In the genomic region with DNA sequence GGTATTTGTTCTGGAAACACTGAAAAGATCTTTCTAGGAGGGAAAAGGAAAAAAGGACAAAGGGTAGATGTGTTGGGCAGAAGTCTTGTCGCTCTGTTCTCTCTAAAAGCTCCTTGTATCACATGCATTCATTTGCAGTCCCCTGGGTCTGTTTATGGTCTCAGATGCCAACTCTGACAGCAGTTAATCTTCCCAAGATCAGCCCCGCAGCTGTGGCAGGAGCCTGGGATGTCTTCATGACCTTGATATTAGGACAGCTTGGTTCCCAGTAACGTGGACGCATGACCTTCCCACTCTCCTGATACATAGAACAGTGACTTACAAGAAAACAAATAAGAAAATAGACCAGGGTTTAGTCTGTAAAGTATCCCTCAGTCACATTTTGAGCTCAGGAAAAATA, we compare ENCODE assay signal across 27 mouse cellular contexts. TPM values are rescaled to one million over a fixed set of nuclear protein-coding genes. Genes with fewer than 3 reads are reported as not detected.
DNase-seq lines count a peak whose midpoint lies in the region; ATAC-seq and TF ChIP-seq lines count a peak whose summit lies in the region.
"Had no signal": no experiment of that assay in that cellular context is flagged by ENCODE, and none has a peak within 500 bp of the region (broad histone marks: within the 10 kb centered on the region; RNA-seq: fewer than 3 reads in every experiment).

No protein-coding gene starts in this region.

- no peak overlapping the region for H3K4me3 ChIP-seq in gastrocnemius, adult 2 months
- H3K4me3 ChIP-seq in hindbrain, postnatal 0 days (ENCODE audit: low read length) = no peak overlapping the region
- H3K4me3 ChIP-seq in hindbrain, embryonic 14.5 days (replicated peaks; ENCODE audit: low read length) = no peak overlapping the region
- H3K4me3 ChIP-seq in myocyte = no peak overlapping the region
- no peak overlapping the region for H3K4me3 ChIP-seq in hindbrain, embryonic 11.5 days (ENCODE audit: low read depth, low read length)
- H3K4me3 ChIP-seq: intestine, embryonic 15.5 days; midbrain, embryonic 15.5 days; neural tube, embryonic 12.5 days had no signal

- TF ChIP-seq POLR2A in myocyte (IDR thresholded peaks at IDR 0.05; ENCODE audit: insufficient read length, low read depth) = no peak

- H3K4me1 ChIP-seq in hindbrain, postnatal 0 days (ENCODE audit: insufficient read depth, low read length) = no peaks in the 10 kb centered on the region
- H3K4me1 ChIP-seq in hindbrain, embryonic 14.5 days (replicated peaks; ENCODE audit: control insufficient read depth, insufficient read depth, low read length) = no peaks in the 10 kb centered on the region
- H3K4me1 ChIP-seq in hindbrain, embryonic 11.5 days (replicated peaks; ENCODE audit: control insufficient read depth, insufficient read depth, low read length) = no peaks in the 10 kb centered on the region
- H3K4me1 ChIP-seq: intestine, embryonic 15.5 days; midbrain, embryonic 15.5 days; neural tube, embryonic 12.5 days had no signal

- intact Hi-C loops in gastrocnemius, adult 2 months (cut with DNase I) = no loop called here

- H3K27ac ChIP-seq in gastrocnemius, adult 2 months = peak overlapping the region; percentile 82
- H3K27ac ChIP-seq in hindbrain, postnatal 0 days = no peak overlapping the region
- no peak overlapping the region for H3K27ac ChIP-seq in hindbrain, embryonic 14.5 days
- H3K27ac ChIP-seq in hindbrain, embryonic 11.5 days (ENCODE audit: low read depth, low read length) = no peak overlapping the region
- H3K27ac ChIP-seq: intestine, embryonic 15.5 days; kidney, postnatal 0 days; liver, embryonic 14.5 days; macrophage; midbrain, embryonic 15.5 days; neural tube, embryonic 12.5 days had no signal

- H3ac ChIP-seq in myocyte (ENCODE audit: control insufficient read depth, insufficient read length) = no peak overlapping the region

- peak; percentile 47 for DNase-seq in gastrocnemius, adult 2 months
- DNase-seq in gastrocnemius, postnatal 4 days (ENCODE audit: low spot score in 2 of 2) = no peak
- DNase-seq in hindbrain, postnatal 0 days (ENCODE audit: low spot score) = peak; percentile 18
- no peak for DNase-seq in hindbrain, embryonic 14.5 days (ENCODE audit: low spot score)
- DNase-seq in adipocyte (ENCODE audit: low spot score) = peak; percentile 47
- no peak for DNase-seq in hindbrain, embryonic 11.5 days (ENCODE audit: low spot score)
- DNase-seq: adrenal gland, postnatal 14 days; cerebellum, adult 11-12 months; cerebellum, adult 9-11 months; gastrocnemius, postnatal 36 days; kidney, adult 8-10 months; layer of hippocampus, postnatal 36 days; liver; lung, adult 2 months; lung, postnatal 10 days had no signal

- ATAC-seq in hindbrain, postnatal 0 days = no peak
- no peak for ATAC-seq in hindbrain, embryonic 14.5 days (ENCODE audit: low FRiP score)
- no peak for ATAC-seq in CD4-positive, CD25-positive, alpha-beta regulatory T cell, adult 4 months
- no peak for ATAC-seq in hindbrain, embryonic 11.5 days (ENCODE audit: low FRiP score)
- ATAC-seq: activated CD4-positive, CD25-positive, alpha-beta regulatory T cell, adult 4 months; forebrain, embryonic 16.5 days; hindbrain, embryonic 16.5 days; intestine, embryonic 15.5 days; midbrain, embryonic 15.5 days had no signal

- 45% methylated on average over 4 of the region's 4 CpGs for WGBS in hindbrain, postnatal 0 days
- WGBS in hindbrain, embryonic 14.5 days = 51% methylated on average over 4 of the region's 4 CpGs
- WGBS in hindbrain, embryonic 11.5 days = 62% methylated on average over 4 of the region's 4 CpGs

- no peaks in the 10 kb centered on the region for H3K9me3 ChIP-seq in hindbrain, postnatal 0 days (ENCODE audit: low read length)
- no peaks in the 10 kb centered on the region for H3K9me3 ChIP-seq in hindbrain, embryonic 14.5 days (ENCODE audit: control insufficient read depth, low read length)
- H3K9me3 ChIP-seq in hindbrain, embryonic 11.5 days (ENCODE audit: control insufficient read depth, low read length) = no peaks in the 10 kb centered on the region
- H3K9me3 ChIP-seq: intestine, embryonic 15.5 days; midbrain, embryonic 15.5 days; neural tube, embryonic 12.5 days had no signal

- TF ChIP-seq CTCF in gastrocnemius, adult 2 months (IDR thresholded peaks at IDR 0.05) = no peak
- no peak for TF ChIP-seq CTCF in hindbrain, postnatal 0 days (IDR thresholded peaks at IDR 0.05; ENCODE audit: low read depth)

- no peaks in the 10 kb centered on the region for H3K27me3 ChIP-seq in hindbrain, postnatal 0 days (ENCODE audit: insufficient read depth, low read length)
- no peaks in the 10 kb centered on the region for H3K27me3 ChIP-seq in hindbrain, embryonic 14.5 days (ENCODE audit: control insufficient read depth, insufficient read depth, low read length)
- no peaks in the 10 kb centered on the region for H3K27me3 ChIP-seq in myocyte (ENCODE audit: control insufficient read depth, insufficient read depth, insufficient read length)
- no peaks in the 10 kb centered on the region for H3K27me3 ChIP-seq in hindbrain, embryonic 11.5 days (ENCODE audit: control insufficient read depth, insufficient read depth, low read length)
- H3K27me3 ChIP-seq: intestine, embryonic 15.5 days; midbrain, embryonic 15.5 days; neural tube, embryonic 12.5 days had no signal

- H3K9ac ChIP-seq in hindbrain, postnatal 0 days (replicated peaks; ENCODE audit: low read length) = no peak overlapping the region
- no peak overlapping the region for H3K9ac ChIP-seq in hindbrain, embryonic 14.5 days
- H3K9ac ChIP-seq in hindbrain, embryonic 11.5 days (ENCODE audit: low read depth, low read length) = no peak overlapping the region
- H3K9ac ChIP-seq: intestine, embryonic 15.5 days; liver, embryonic 14.5 days; midbrain, embryonic 15.5 days; neural tube, embryonic 12.5 days had no signal

- H3K4me2 ChIP-seq in hindbrain, postnatal 0 days (ENCODE audit: low read depth, low read length) = no peak overlapping the region
- no peak overlapping the region for H3K4me2 ChIP-seq in hindbrain, embryonic 14.5 days (replicated peaks)
- no peak overlapping the region for H3K4me2 ChIP-seq in myocyte (ENCODE audit: low read depth)
- H3K4me2 ChIP-seq in hindbrain, embryonic 11.5 days (replicated peaks; ENCODE audit: low read depth, low read length) = no peak overlapping the region
- H3K4me2 ChIP-seq: heart, embryonic 11.5 days; intestine, embryonic 15.5 days; midbrain, embryonic 15.5 days; neural tube, embryonic 12.5 days had no signal

- H3K36me3 ChIP-seq in hindbrain, postnatal 0 days (ENCODE audit: insufficient read depth, low read length) = no peaks in the 10 kb centered on the region
- no peaks in the 10 kb centered on the region for H3K36me3 ChIP-seq in hindbrain, embryonic 14.5 days (replicated peaks; ENCODE audit: control insufficient read depth, insufficient read depth)
- H3K36me3 ChIP-seq in myocyte (ENCODE audit: control insufficient read depth, insufficient read depth) = no peaks in the 10 kb centered on the region
- H3K36me3 ChIP-seq in hindbrain, embryonic 11.5 days (ENCODE audit: control insufficient read depth, insufficient read depth, low read length) = no peaks in the 10 kb centered on the region
- H3K36me3 ChIP-seq: intestine, embryonic 15.5 days; midbrain, embryonic 15.5 days; neural tube, embryonic 12.5 days had no signal

- H3K79me2 ChIP-seq in myocyte (ENCODE audit: control insufficient read depth, insufficient read depth) = no peaks in the 10 kb centered on the region

TF ChIP-seq in myocyte, 11 proteins besides CTCF, POLR2A, EP300 and RAD21:
- TF ChIP-seq MYOG (IDR thresholded peaks at IDR 0.05; ENCODE audit: control insufficient read depth in 1 of 3, insufficient read depth in 1 of 3, insufficient read length in 2 of 3, low read depth in 2 of 3) (peak in 2 of 3 experiments; percentile 35 to 40), MYOD1 (IDR thresholded peaks at IDR 0.05; ENCODE audit: control insufficient read depth in 1 of 3, insufficient read length in 2 of 3, low read depth in 2 of 3) (peak in 1 of 3 experiments; percentile 46), REST (IDR thresholded peaks at IDR 0.05; ENCODE audit: insufficient read depth, insufficient read length) (no peak)

RNA-seq across cellular contexts. Expression of gene Tacc2, which starts 36.7 kb away (rescaled TPM):
- total RNA-seq in gastrocnemius, adult 2 months (2021) = 100 to 1,000 TPM; 515 to 576 TPM
- 100 to 1,000 TPM; 171 to 202 TPM for total RNA-seq in gastrocnemius, postnatal 4 days (2021)
- 37.9 and 38.4 TPM in 2 replicates for total RNA-seq in hindbrain, postnatal 0 days (2014; rRNA removed)
- 46.0 and 51.8 TPM in 2 replicates for polyA plus RNA-seq in hindbrain, postnatal 0 days (2015; fragmentation: Nextera tagmentation; extraction: Ambion mirVana)
- polyA plus RNA-seq in hindbrain, embryonic 14.5 days (2014; fragmentation: Nextera tagmentation; extraction: Ambion mirVana) = 58.9 and 61.6 TPM in 2 replicates
- 61.8 TPM for polyA plus RNA-seq in myocyte (2012; fragmentation: generic; extraction: Trizol)
- polyA plus RNA-seq in CD4-positive, CD25-positive, alpha-beta regulatory T cell, adult 4 months (2017; shearing (Covaris generic)) = 1 to 10 TPM; 6.8 to 7.1 TPM
- polyA plus RNA-seq in hindbrain, embryonic 11.5 days (2014; fragmentation: Nextera tagmentation; extraction: Ambion mirVana) = 45.1 and 46.8 TPM in 2 replicates

RNA-seq across cellular contexts. Expression of gene Nsmce4a, which starts 41.1 kb away (rescaled TPM):
- 10 to 100 TPM; 28.6 to 33.8 TPM for total RNA-seq in gastrocnemius, adult 2 months (2021)
- 10 to 100 TPM; 50.4 to 56.2 TPM for total RNA-seq in gastrocnemius, postnatal 4 days (2021)
- total RNA-seq in hindbrain, postnatal 0 days (2014; rRNA removed) = 32.2 and 42.0 TPM in 2 replicates
- polyA plus RNA-seq in hindbrain, postnatal 0 days (2015; fragmentation: Nextera tagmentation; extraction: Ambion mirVana) = 82.3 and 91.3 TPM in 2 replicates
- polyA plus RNA-seq in hindbrain, embryonic 14.5 days (2014; fragmentation: Nextera tagmentation; extraction: Ambion mirVana) = 96.7 and 99.6 TPM in 2 replicates
- polyA plus RNA-seq in myocyte (2012; fragmentation: generic; extraction: Trizol) = 24.4 TPM
- polyA plus RNA-seq in CD4-positive, CD25-positive, alpha-beta regulatory T cell, adult 4 months (2017; shearing (Covaris generic)) = 10 to 100 TPM in 1 of 2 experiments, 1 to 10 TPM in 1; 8.2 to 13.3 TPM
- 197 and 198 TPM in 2 replicates for polyA plus RNA-seq in hindbrain, embryonic 11.5 days (2014; fragmentation: Nextera tagmentation; extraction: Ambion mirVana)

Comparison
In these comparisons a context has a peak if more than half of its experiments do, and no peak if none do; other contexts are left out.
1. DNase-seq: peak in gastrocnemius, adult 2 months (single experiment), hindbrain, postnatal 0 days (single experiment) and adipocyte (single experiment); none in gastrocnemius, postnatal 4 days (0 of 2), hindbrain, embryonic 14.5 days (single experiment) and hindbrain, embryonic 11.5 days (single experiment).